Mouse (Mus musculus) cortical plate, adult 2 months (tissue): ENCODE measurements around the gene Ier2.
"Not testable (repeated sequence)": the region's sequence is repeated elsewhere in the genome, so short reads cannot be mapped to it uniquely, and the experiment has no call there.

Source experiments
- CTCF ChIP-seq: fragments of 200-500 bp; IDR thresholded peaks from 2 replicates; pipeline ENCODE4 v1.5.1; 2011; ENCODE audit warnings: mild to moderate bottlenecking, control low read depth, low read length; ENCODE audit not compliant: insufficient read depth; ENCODE audit errors: extremely low read depth
- POLR2A ChIP-seq: fragments of 200-500 bp; IDR thresholded peaks from 2 replicates; pipeline ENCODE4 v1.6.1; 2011; ENCODE audit warnings: mild to moderate bottlenecking, low read length, control low read depth; ENCODE audit not compliant: insufficient read depth; ENCODE audit errors: extremely low read depth

- TF ChIP-seq CTCF, POLR2A: not testable (repeated sequence)
Observed at GRCm38 (mm10) chr8:84623425-84623824, 39.2 kb downstream of the Ier2 start.
